Mouse (Mus musculus): ENCODE data around the gene Zbtb2. TPM values are rescaled to one million over a fixed set of nuclear protein-coding genes. Genes with fewer than 3 reads are reported as not detected.

Gene Zbtb2
- polyA plus RNA-seq, 1 experiment from 2014 or later, result 13.7 TPM

- H3K36me3 ChIP-seq, result no peaks in the 10 kb centered on the region
- no peaks in the 10 kb centered on the region for H3K27me3 ChIP-seq
- no peak overlapping the region for H3K4me2 ChIP-seq (replicated peaks)
- peaks cover 8% of the 10 kb centered on the region; the same call in 1 of the 2 replicates for H3K4me1 ChIP-seq
- H3K9ac ChIP-seq, result no peak overlapping the region
- no peak overlapping the region for H3K27ac ChIP-seq (replicated peaks)
- 82% methylated on average over 1 of the region's 1 CpGs for WGBS
- H3K4me3 ChIP-seq (replicated peaks), result no peak overlapping the region
- ATAC-seq (ENCODE audit: insufficient number of reproducible peaks, low FRiP score, low TSS enrichment, low read depth), result no peak
- H3K9me3 ChIP-seq (replicated peaks), result no peaks in the 10 kb centered on the region
Observed at GRCm38 (mm10) chr10:4327716-4328115, 60.2 kb downstream of the Zbtb2 start.

DNA sequence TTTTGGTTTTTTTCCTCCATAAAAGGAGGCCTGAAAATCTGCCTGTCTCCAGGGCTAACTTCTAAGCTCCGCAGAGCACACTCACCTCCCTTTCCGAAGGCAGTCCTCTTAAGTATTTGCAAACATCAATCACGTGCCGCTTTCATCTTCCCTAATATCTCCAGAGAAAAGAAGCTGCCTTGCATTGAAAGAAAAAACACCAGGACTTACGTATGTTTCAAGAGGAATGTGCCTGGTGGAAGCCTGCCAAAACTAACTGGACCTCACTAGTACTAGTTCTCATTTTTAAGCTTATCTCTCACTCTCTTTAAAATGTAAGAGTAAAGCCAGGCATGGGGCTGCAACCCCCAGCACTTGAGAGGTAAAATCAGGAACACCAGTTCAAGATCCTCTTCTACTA lies 62.3 kb downstream of the Zbtb2 start:
- Histone ChIP-seq H3K4me3 (replicated peaks) (no peak overlapping the region), H3K4me2 (replicated peaks) (no peak overlapping the region), H3K27ac (replicated peaks) (no peak overlapping the region), H3K9ac (no peak overlapping the region), H3K4me1 (peaks cover 8% of the 10 kb centered on the region; the same call in 1 of the 2 replicates), H3K27me3 (no peaks in the 10 kb centered on the region), H3K9me3 (replicated peaks) (no peaks in the 10 kb centered on the region), H3K36me3 (no peaks in the 10 kb centered on the region)
- no peak for ATAC-seq (ENCODE audit: insufficient number of reproducible peaks, low FRiP score, low TSS enrichment, low read depth)
- WGBS, result 20% methylated on average over 5 of the region's 5 CpGs

GRCm38 (mm10) chr10:4323885-4324284 lies 64.0 kb downstream of the Zbtb2 start:
- WGBS, result 50% methylated on average over 8 of the region's 8 CpGs
- no peak for ATAC-seq (ENCODE audit: insufficient number of reproducible peaks, low FRiP score, low TSS enrichment, low read depth)
- Histone ChIP-seq H3K27me3 (no peaks in the 10 kb centered on the region), H3K9me3 (replicated peaks) (no peaks in the 10 kb centered on the region), H3K27ac (replicated peaks) (no peak overlapping the region), H3K9ac (no peak overlapping the region), H3K4me2 (replicated peaks) (no peak overlapping the region), H3K4me3 (replicated peaks) (no peak overlapping the region), H3K4me1 (peaks cover 7% of the 10 kb centered on the region; the same call in 1 of the 2 replicates), H3K36me3 (no peaks in the 10 kb centered on the region)

Other genes with a start within 250 kb of the Zbtb2 start
- gene Akap12, start 121.7 kb downstream of the Zbtb2 start, polyA plus RNA-seq (2015; fragmentation: Nextera tagmentation; extraction: Ambion mirVana), result 39.6 and 41.3 TPM in 2 replicates
- gene Rmnd1, start 44.3 kb upstream of the Zbtb2 start, polyA plus RNA-seq (2015; fragmentation: Nextera tagmentation; extraction: Ambion mirVana), result 44.2 and 45.0 TPM in 2 replicates
- 17.5 and 17.8 TPM in 2 replicates for gene Armt1, start 44.4 kb upstream of the Zbtb2 start, polyA plus RNA-seq (2015; fragmentation: Nextera tagmentation; extraction: Ambion mirVana)
- 0.83 and 1.1 TPM in 2 replicates for gene Ccdc170, start 94.4 kb upstream of the Zbtb2 start, polyA plus RNA-seq (2015; fragmentation: Nextera tagmentation; extraction: Ambion mirVana)
- gene Esr1, start 223.5 kb upstream of the Zbtb2 start, polyA plus RNA-seq (2015; fragmentation: Nextera tagmentation; extraction: Ambion mirVana), result 0.29 and 0.37 TPM in 2 replicates

Measured in embryonic facial prominence, embryonic 15.5 days (tissue).